Mouse (Mus musculus) embryonic fibroblast, embryonic 13.5 days (primary cell): Measurements from ENCODE around the gene Ptpre.

ENCODE experiments used
- CTCF ChIP-seq: IDR thresholded peaks from 2 replicates; pipeline ENCODE4 v1.5.1; 2011; ENCODE audit warnings: mild to moderate bottlenecking, control low read depth, low read length, moderate library complexity, borderline replicate concordance; ENCODE audit not compliant: insufficient read depth
- POLR2A ChIP-seq: IDR thresholded peaks from 2 replicates; pipeline ENCODE4 v1.6.1; 2011; ENCODE audit warnings: low read depth, mild to moderate bottlenecking, control low read depth, low read length, moderate library complexity

DNA sequence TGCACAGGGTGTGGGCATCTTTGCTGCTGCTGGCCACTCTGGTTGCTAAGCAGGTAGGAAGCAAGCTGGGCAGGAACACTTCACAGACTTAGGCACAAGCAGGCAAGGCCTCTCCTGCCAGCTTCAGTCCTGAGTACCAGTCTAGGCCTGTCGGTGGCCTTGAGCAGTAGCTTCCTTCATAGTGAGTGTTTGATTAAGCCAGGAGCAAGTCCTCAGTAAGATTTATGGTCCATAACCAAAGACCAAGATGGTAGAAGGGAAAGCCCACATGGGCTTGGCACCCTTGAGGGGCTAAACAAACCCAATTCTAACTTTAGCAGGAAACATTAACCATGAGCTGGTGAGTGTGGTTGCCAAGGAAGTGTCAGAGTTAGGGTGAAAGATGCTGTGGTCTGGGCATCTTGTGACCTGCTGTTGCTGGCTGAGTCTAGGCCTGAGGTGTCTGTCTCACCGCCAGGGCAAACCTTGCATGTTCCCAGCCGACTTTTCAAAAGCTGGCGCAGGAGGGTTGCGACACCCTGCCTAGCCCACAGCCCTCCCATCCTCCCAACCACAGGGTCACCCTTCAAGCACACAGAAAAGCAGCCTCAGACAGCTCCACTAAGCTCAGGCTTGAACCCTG lies 122.1 kb downstream of the Ptpre start:
- TF ChIP-seq POLR2A, result no peak
- no peak for TF ChIP-seq CTCF
